Mouse (Mus musculus) urinary bladder, postnatal 4 days (tissue): ENCODE data around the gene Nop53.
"Not testable (repeated sequence)": the region's sequence is repeated elsewhere in the genome, so short reads cannot be mapped to it uniquely, and the experiment has no call there.

Experiments used
- DNase-seq, 2 experiments: peaks; one replicate each; pipeline ENCODE4 v3.0.0; 2021 to 2022; ENCODE audit warnings: low spot score in 2 of 2

Gene Nop53

GRCm38 (mm10) chr7:15920645-15921190 is 25.2 kb downstream of the Nop53 start:
- DNase-seq = no peak

DNA sequence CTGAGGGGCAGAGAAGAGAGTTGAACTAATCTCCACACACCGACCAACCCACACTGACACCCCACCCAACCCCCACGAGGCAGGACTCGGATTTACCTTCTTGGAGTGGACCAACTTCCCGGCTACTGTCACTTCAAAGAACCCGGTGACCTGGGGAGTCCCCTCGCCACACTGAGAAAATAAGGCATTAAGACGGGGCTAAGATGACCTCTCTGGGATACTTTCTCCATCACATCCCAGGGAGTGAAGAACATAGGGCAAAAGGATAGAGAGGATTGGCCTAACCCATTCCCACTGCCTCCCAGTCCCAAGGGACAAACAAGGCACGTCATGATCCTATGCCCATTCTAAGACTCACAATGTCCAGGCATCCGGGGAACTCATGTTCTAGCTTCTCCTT is 25.9 kb downstream of the Nop53 start:
- no peak for DNase-seq

DNA sequence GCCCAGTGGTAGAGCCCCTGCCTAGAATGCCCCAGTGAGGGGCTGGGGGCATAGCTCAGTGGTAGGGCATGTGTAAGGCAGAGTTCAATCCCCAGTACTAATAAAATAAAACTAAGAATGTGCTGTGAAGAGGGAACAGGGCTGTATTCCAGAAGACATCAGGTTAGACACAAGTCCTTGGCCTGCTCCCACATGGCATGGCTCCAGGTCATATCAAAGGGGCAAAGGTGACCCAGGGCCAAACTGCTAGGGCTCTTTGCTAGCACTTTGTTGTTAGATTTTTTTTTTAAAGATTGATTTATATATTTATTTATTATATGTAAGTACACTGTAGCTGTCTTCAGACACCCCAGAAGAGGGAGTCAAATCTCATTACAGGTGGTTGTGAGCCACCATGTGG is 27.5 kb downstream of the Nop53 start:
- no peak for DNase-seq

GRCm38 (mm10) chr7:15916996-15917395 is 28.9 kb downstream of the Nop53 start:
- DNase-seq = no peak

- DNase-seq = no peak
These were observed 29.6 kb downstream of the Nop53 start for GRCm38 (mm10) chr7:15916134-15916723.

DNA sequence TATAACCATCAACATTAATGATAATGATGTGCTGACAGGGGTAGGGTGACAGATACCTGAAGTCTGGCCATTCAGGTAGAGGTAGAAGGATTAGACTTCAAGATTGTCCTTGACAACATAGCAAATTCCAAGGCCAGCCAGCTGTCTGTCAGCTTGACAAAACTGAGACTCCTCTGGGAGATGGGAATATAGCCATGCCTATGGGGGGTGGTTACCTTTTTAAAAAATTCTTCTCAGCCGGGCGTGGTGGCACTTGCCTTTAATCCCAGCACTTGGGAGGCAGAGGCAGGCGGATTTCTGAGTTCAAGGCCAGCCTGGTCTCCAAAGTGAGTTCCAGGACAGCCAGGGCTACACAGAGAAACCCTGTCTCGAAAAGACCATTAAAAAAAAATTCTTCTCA is 30.2 kb downstream of the Nop53 start:
- not testable (repeated sequence) for DNase-seq

- DNase-seq = no peak
These were observed 31.1 kb downstream of the Nop53 start for GRCm38 (mm10) chr7:15914751-15915150.

DNA sequence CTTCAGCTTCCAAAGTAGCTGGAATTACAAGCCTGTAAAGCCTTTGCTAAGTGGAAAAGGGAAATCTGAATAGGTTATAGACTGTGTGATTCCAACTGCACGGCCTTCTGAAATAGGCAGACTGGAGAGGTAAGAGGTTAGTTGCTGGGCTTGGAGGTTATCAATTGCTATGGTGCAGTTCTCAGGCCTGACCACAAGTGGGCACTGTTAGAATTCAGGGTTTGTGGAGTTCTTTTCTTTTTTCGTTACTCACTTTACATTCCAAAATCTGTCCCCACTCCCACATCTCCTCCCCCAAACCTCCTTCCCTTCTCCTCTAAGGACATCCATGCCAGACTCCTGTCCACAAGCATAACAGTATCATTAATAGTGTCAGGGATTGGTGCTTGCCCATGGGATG is 31.6 kb downstream of the Nop53 start:
- DNase-seq = no peak

GRCm38 (mm10) chr7:15912183-15912582 is 33.7 kb downstream of the Nop53 start:
- DNase-seq = peak; percentile 51 to 83

DNA sequence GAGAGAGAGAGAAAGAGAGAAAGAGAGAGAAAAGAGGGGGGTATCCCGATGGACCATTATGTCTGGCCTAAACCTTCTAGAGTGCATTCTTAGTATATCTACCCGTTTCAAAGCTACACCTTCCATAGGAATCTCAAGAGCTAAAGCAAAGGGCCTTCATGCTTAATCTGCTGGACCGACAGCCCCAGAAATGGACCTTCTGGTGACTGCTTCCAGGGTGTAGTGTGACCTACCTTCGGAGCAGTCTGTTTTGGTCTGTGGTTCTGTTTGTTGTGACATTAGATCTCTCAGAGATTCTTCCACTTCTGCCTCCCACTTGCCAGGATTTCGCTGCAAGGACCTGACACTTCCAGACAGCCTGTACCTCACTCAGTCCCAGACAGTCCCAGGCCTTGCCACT is 35.4 kb downstream of the Nop53 start:
- no peak for DNase-seq

DNA sequence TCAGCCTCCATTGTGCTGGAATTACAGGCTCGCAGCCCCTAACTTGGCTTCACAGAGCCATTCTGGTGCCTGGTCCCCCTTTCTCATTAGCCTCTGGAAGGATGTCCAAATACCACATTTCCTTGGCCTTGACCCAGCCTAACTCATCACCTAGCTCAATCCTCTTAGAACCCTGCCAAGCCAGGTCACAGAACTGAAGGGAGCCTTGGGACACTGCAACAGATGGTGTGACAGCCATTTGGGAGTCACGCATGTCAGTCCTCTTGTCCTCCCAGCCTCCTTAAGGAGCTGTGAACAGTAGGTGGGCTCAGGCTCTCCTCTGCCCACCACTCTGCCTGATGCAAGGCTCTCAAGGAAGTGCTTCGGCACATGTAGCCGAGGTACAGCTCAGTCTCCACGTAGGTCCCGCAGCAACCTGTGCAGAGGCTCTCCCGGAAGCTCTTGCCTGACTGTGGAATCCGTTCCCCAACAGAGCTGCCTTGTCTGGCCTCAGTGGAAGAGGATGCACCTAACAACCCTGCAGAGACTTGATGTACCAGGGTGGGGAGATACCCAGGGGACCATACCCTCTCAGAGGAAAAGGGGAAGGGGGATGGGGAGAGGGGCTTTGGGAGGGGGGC is 37.8 kb downstream of the Nop53 start:
- DNase-seq = no peak

DNA sequence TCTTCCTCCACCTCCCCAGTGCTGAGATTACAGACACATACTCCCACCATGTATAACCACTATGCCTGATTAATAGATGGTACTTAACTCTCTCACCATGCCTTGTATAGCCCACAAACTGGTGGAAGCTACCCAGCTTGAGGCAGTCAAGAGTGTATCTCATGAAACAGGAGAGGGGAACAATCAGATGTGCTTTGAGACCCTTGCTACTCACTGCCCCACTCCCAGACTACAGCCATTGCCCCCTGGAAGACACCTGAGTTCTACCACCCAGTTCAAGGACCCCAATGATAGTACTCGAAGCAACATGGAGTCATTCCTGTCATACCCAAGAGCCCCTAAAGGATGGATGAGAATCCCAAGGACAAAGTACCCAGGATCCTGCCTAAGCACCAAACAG is 39.3 kb downstream of the Nop53 start:
- DNase-seq = no peak

DNA sequence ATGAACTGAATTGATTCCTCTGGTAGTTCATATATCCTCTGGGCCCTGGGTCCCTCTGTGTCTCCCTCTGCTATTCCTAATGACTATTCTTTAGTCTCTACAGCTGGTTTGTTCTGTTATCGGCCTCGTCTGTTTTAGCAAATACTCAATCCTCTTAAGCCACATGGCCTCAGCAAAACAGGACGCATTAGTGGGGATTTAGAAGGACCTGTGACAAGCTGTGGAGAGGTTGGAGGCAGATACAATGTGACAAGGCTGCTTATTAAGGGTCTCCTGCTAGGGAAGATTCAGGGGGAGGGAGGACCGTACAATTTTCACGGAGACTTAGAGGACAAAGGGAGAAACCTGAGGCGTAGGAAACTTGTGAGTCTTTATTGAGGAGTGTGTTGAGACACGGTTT is 40.0 kb downstream of the Nop53 start:
- no peak for DNase-seq

DNA sequence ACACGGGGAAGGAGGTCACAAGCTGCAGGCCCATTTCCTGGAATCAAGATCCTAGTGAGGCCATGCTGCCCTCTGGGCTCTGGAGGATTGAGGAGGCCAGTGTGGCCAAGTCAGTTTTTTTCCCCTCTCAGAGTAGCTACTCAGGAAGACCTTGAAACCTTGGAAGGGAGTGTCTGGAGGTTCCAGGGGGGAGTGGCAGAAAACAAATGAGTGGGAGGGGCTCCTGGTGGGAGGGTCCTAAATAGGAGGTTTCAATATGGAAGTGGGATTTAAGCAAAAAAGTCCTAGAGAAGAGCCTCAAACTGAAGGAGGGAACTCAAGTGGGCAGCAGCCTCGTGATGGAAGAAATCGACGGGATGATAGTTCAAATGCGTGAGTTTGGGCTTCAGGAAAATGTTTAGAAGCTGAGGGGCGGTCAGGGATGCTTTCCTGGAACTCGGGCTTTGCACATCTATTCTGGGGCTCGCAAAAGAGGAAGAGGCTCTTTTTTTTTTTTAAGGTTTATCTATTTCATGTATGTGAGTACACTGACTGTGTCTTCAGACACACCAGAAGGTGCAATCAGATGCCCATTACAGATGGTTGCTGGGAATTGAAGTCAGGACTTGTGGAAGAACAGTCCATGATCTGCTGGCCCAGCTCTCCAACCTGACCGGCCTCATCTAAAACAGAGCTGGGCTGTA is 44.4 kb downstream of the Nop53 start:
- no peak for DNase-seq

DNA sequence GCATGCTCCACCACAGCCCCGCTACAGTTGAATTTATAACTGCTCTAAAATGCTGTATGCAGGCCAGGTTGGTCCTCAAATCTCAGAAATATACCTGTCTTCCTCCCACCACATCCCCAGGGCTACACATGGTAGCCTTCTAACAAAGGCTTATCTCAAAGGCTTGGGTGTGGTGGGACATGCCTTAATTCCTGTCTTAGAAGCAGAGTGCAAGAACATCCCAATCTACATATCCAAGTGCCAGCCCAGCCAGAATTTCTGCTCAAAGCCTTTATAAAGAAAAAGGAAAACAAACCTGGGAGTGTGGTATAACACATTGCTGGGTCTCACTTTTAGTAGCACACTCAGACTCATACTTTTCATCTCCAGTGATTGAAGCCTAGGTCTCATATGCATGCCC is 51.6 kb downstream of the Nop53 start:
- DNase-seq = no peak
